Mouse (Mus musculus) kidney, embryonic 14.5 days (tissue): ENCODE measurements around the gene Lpcat3. TPM values are rescaled to one million over a fixed set of nuclear protein-coding genes. Genes with fewer than 3 reads are reported as not detected.
"Not testable (repeated sequence)": the region's sequence is repeated elsewhere in the genome, so short reads cannot be mapped to it uniquely, and the experiment has no call there.

Experiments
- ATAC-seq: fragments of 200-750 bp; cut with Nextera tagmentation; 2 replicates; pipeline ENCODE4 v1.8.0; 2017; ENCODE audit warnings: moderate number of reproducible peaks, mild to moderate bottlenecking, moderate TSS enrichment, moderate library complexity; ENCODE audit not compliant: low FRiP score, low TSS enrichment
- H3K27ac ChIP-seq: fragments of 300-500 bp; sonication (generic); 2 replicates; pipeline ENCODE4 v1.5.1; 2014; ENCODE audit warnings: low read depth, mild to moderate bottlenecking, low read length, moderate library complexity, mixed read lengths
- H3K27me3 ChIP-seq: fragments of 300-500 bp; sonication (generic); 2 replicates; pipeline ENCODE4 v1.6.1; 2014; ENCODE audit warnings: mild to moderate bottlenecking, low read length; ENCODE audit not compliant: control insufficient read depth, insufficient read depth
- H3K36me3 ChIP-seq: fragments of 300-500 bp; sonication (generic); 2 replicates; pipeline ENCODE4 v1.6.1; 2014; ENCODE audit warnings: low read length, mixed read lengths; ENCODE audit not compliant: control insufficient read depth, insufficient read depth
- H3K4me1 ChIP-seq: fragments of 300-500 bp; sonication (generic); 2 replicates; pipeline ENCODE4 v1.6.1; 2014; ENCODE audit warnings: low read length, mixed read lengths; ENCODE audit not compliant: control insufficient read depth, insufficient read depth
- H3K4me2 ChIP-seq: fragments of 300-500 bp; sonication (generic); replicated peaks from 2 replicates; pipeline ENCODE4 v1.6.1; 2014; ENCODE audit warnings: low read depth, mild to moderate bottlenecking, low read length
- H3K4me3 ChIP-seq: fragments of 300-500 bp; sonication (generic); 2 replicates; pipeline ENCODE4 v1.5.1; 2014; ENCODE audit warnings: mild to moderate bottlenecking, low read length
- H3K9ac ChIP-seq: fragments of 300-500 bp; sonication (generic); 2 replicates; pipeline ENCODE4 v1.6.1; 2014; ENCODE audit warnings: low read depth, mild to moderate bottlenecking, low read length, moderate library complexity
- H3K9me3 ChIP-seq: fragments of 300-500 bp; sonication (generic); 2 replicates; pipeline ENCODE4 v1.6.1; 2016; ENCODE audit warnings: low read length; ENCODE audit not compliant: control insufficient read depth
- WGBS: fragments of 180-500 bp; shearing (Covaris S2); extraction: QIAGEN DNeasy Blood & Tissue Kit; methylation state at CpG from one replicate; pipeline ENCODE4 v1.1.7; 2014; 5-methylcytosine and 5-hydroxymethylcytosine counted together
- polyA plus RNA-seq: library from polyadenylated mRNA; unstranded; fragments of >200 nt; fragmentation: Nextera tagmentation; extraction: Ambion mirVana; gene quantifications from 2 replicates; pipeline ENCODE4 v1.2.1, GENCODE M21; 2014

Gene Lpcat3
- polyA plus RNA-seq: 51.2 and 67.3 TPM in 2 replicates

DNA sequence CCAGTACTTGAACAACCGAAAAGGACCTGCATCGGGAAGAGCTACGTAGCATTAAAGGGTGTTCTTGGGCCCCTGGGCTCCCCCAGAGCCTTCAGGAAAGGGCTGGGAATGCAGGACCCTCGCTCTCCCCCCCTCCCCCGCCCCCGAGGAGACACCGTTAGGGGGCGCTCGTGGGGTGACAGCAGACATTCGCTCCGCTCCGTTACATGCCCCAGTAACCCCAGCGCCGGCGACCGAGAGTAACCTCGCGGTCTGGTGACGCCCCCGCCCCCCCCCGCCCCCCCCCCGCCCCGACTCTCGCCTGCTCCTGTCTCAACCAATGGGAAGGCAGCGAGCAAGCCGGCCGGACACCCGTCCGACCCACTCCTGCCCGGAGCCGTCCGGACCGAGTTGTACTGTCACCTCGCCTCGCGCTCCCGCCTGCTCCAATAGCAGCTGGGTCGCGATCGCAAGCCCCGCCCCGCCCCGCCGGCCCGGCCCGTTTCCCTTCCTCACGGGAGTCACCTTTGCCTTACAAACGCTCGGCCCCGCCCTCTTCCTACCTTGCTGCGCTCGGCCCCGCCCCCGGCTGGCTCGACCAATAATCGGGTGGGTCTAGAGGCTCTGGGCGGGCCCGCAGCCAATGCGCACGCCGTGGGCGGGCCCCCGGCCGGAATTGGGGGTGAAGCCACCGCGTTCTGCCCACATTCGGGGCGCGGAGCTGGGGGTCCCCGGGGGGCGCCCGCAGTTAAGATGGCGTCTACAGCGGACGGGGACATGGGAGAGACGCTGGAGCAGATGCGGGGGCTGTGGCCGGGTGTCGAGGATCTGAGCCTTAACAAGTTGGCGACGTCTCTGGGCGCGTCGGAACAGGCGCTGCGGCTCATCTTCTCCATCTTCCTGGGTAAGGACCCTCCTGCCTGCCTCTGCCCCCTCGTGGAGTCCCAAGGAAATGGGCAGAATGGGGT, at the start of gene Lpcat3:
Gene Lpcat3, plus strand, starts transcription at position 551 of the 947 bp plus-strand sequence.
- peak within 1 kb of the TSS; percentile 72 for H3K4me3 ChIP-seq
- peaks cover 4% of the 10 kb centered on the region; the same call in 1 of the 2 replicates for H3K4me1 ChIP-seq
- H3K9ac ChIP-seq: peak within 1 kb of the TSS; percentile 62
- H3K27me3 ChIP-seq: no peaks in the 10 kb centered on the region
- H3K36me3 ChIP-seq: no peaks in the 10 kb centered on the region
- H3K27ac ChIP-seq: peak within 1 kb of the TSS; percentile 67
- ATAC-seq: peak; percentile 98
- under 1% methylated on average over 58 of the region's 87 CpGs for WGBS
- peak within 1 kb of the TSS; percentile 79 for H3K4me2 ChIP-seq
- no peaks in the 10 kb centered on the region for H3K9me3 ChIP-seq

DNA sequence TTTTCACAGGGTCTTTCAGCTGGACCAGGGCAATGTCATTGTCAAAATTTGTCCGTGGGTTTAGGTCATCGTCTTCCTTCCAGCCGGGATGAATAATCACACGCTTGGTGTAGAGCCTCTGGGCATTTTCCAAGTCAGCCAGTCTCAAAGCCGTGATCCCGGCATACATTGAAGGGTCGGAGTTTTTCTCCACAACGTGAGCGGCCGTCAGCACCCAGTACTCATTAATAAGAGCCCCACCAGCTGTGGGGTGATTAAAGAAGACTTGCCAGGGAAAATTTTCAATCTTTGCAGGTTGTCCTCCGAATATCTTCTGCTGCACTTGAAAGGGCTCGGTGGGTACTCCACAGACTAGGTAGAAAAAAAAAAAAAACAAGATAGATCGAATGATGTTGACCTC, 37.2 kb upstream of the Lpcat3 start:
- ATAC-seq: no peak
- Histone ChIP-seq H3K4me3 (no peak overlapping the region), H3K27ac (no peak overlapping the region), H3K9me3 (peaks cover 3% of the 10 kb centered on the region; the same call in 1 of the 2 replicates), H3K4me2 (no peak overlapping the region), H3K9ac (no peak overlapping the region), H3K27me3 (no peaks in the 10 kb centered on the region), H3K4me1 (no peaks in the 10 kb centered on the region), H3K36me3 (no peaks in the 10 kb centered on the region)
- 85% methylated on average over 13 of the region's 13 CpGs for WGBS

DNA sequence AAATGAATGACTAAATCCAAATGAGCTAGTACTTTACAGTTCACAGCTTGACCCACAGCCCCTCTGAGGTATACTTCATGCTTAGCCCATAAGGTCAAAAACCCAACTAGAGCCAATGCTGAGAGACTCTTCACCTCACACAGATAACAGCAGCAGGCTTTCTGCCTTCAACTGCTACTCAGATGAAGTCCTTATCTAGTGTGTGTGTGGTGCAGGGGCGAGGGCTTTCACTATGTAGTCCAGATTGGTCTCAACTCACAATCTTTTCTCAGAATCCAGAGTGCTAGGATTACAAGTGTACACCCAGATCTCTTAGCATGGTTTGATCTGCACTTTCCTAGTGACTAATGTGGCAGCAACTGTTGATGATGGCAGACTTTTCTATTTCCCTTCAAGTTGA, 36.6 kb upstream of the Lpcat3 start:
- not testable (repeated sequence) for H3K4me2 ChIP-seq, H3K27ac ChIP-seq, H3K36me3 ChIP-seq, H3K9ac ChIP-seq, ATAC-seq, H3K9me3 ChIP-seq, H3K4me1 ChIP-seq, H3K4me3 ChIP-seq, H3K27me3 ChIP-seq
- WGBS: 54% methylated on average over 1 of the region's 1 CpGs

DNA sequence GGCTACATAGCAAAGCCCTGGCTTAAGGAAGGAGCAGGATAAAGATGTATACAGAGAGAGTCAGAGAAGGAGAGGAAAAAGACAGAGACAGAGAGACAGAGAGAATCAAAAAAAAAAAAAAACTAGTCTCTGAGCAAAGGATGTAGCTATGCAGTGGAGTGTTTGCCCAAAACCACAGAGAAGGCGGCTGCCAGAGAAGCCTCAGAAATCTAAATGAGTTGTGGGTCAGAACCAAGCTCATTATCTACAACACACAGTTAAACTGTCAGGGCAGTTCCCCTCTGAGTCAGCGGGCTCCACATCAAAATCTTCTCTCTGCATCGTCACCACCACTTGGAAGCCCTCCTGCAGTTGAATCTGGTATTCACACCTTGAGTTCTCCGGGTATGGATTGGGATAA, 32.1 kb upstream of the Lpcat3 start:
- no peaks in the 10 kb centered on the region for H3K27me3 ChIP-seq
- H3K4me1 ChIP-seq: no peaks in the 10 kb centered on the region
- H3K4me2 ChIP-seq: no peak overlapping the region
- no peaks in the 10 kb centered on the region for H3K9me3 ChIP-seq
- no peak overlapping the region for H3K9ac ChIP-seq
- no peak overlapping the region for H3K4me3 ChIP-seq
- no peak for ATAC-seq
- no peak overlapping the region for H3K27ac ChIP-seq
- H3K36me3 ChIP-seq: no peaks in the 10 kb centered on the region
- WGBS: 92% methylated on average over 4 of the region's 4 CpGs

DNA sequence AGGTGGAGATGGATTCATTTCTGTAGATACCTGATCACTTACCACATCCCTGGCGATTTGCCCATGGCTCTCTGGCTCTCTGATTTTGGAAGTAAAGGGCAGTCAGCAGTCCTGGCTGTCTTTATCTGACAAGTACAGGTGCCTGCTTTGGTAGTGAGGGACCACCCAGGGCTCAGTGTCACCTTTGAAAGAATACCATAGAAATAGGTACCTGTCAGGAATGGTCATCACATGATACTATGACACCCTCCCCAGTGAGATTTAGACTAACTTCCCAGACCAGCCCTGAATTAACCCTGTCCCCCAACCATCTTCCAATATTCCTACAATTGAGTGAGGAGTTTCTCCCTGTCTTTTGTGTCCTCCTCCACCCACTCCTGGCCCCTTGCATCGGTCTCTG, 26.8 kb upstream of the Lpcat3 start, which contains the start of gene C1s2:
Gene C1s2, minus strand, starts transcription at position 101 of the 400 bp plus-strand sequence.
- not testable (repeated sequence) for H3K27ac ChIP-seq, H3K4me1 ChIP-seq, H3K4me2 ChIP-seq, H3K4me3 ChIP-seq, H3K36me3 ChIP-seq, H3K9me3 ChIP-seq, ATAC-seq, H3K27me3 ChIP-seq, H3K9ac ChIP-seq
- 70% methylated on average over 2 of the region's 2 CpGs for WGBS

DNA sequence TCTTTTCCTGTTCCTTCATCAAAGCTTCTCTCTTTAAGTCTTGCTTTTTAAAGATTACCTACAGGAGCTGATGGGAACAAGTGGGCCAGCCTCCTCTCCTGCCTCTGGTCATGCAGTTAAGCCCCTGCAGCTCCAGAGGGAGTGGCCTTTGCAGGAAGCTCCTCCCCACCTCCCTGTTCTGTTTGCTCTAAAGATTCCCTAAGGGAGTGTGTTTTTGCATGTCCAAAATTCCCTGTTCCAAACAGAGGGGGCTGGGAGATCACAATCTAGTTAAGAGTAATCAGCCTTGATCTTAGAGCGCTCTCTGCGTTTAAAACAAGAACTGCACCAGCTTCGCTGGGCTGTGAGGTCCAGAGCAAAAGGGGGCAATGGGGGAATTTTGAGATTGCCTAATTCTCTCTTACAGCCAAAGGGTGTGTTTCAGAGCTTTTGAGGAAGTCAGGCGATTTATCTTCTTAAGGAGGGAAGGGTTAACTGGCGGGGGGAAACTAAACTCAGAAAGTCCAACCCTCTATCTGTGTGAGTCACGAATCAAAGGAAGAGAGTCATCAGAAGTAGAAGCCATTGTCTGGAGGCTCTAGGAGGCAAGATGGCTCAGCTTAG, 25.9 kb upstream of the Lpcat3 start:
- not testable (repeated sequence) for H3K9me3 ChIP-seq, H3K4me2 ChIP-seq, H3K36me3 ChIP-seq, H3K4me1 ChIP-seq, H3K27ac ChIP-seq, H3K9ac ChIP-seq, H3K4me3 ChIP-seq, H3K27me3 ChIP-seq
- peak; percentile 68 for ATAC-seq
- WGBS: 31% methylated on average over 6 of the region's 6 CpGs

DNA sequence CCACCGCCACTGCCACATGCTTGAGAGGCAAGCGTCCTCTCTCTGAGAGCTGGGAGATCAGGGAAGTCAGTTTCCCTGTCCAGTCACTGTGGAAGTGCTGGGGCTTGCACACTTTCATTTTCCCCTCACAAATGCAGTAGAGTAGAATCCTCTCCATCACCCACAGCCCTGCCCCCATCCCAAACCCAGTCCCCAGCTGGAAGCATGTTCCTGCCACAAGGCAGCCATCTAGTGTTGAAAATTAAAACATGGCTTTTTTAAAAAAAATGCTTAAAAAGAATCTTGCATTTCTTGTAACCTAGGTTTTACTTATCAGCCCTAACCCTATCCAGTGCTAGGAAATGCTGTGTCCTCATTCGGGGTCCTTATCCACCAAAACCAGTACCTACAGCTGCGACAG, 22.8 kb upstream of the Lpcat3 start:
- no peaks in the 10 kb centered on the region for H3K4me1 ChIP-seq
- no peaks in the 10 kb centered on the region for H3K36me3 ChIP-seq
- H3K9ac ChIP-seq: no peak overlapping the region
- no peak overlapping the region for H3K4me3 ChIP-seq
- H3K27me3 ChIP-seq: no peaks in the 10 kb centered on the region
- H3K9me3 ChIP-seq: no peaks in the 10 kb centered on the region
- no peak; the same call in 1 of the 2 replicates for ATAC-seq
- H3K4me2 ChIP-seq: no peak overlapping the region
- H3K27ac ChIP-seq: no peak overlapping the region
- WGBS: 78% methylated on average over 3 of the region's 4 CpGs

DNA sequence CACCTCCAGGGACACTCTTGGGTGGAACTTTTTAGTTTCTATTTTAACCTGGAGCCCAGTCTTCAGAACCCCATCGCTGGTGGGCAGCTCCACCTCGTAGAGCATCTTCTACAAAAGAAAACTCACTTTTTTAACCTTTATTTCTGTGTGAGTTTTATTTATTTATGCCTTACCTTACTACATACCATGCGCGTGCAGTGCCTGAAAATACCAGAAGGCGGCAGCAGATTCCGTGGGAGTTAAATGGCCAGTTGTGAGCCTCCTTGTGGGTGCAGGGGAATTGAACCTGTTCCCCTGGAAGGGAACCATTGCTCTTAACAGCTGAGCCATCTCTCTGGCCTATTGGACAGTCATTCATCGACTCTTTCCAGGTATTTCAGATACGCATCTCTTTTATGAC, 21.8 kb upstream of the Lpcat3 start:
- ATAC-seq: 0 out of 2 replicates have a peak, but pooled peaks have one; percentile 21
- 39% methylated on average over 8 of the region's 8 CpGs for WGBS
- H3K9ac ChIP-seq: no peak overlapping the region
- H3K36me3 ChIP-seq: no peaks in the 10 kb centered on the region
- H3K27me3 ChIP-seq: no peaks in the 10 kb centered on the region
- H3K27ac ChIP-seq: no peak overlapping the region
- no peak overlapping the region for H3K4me3 ChIP-seq
- H3K4me1 ChIP-seq: no peaks in the 10 kb centered on the region
- H3K4me2 ChIP-seq: no peak overlapping the region
- H3K9me3 ChIP-seq: no peaks in the 10 kb centered on the region

DNA sequence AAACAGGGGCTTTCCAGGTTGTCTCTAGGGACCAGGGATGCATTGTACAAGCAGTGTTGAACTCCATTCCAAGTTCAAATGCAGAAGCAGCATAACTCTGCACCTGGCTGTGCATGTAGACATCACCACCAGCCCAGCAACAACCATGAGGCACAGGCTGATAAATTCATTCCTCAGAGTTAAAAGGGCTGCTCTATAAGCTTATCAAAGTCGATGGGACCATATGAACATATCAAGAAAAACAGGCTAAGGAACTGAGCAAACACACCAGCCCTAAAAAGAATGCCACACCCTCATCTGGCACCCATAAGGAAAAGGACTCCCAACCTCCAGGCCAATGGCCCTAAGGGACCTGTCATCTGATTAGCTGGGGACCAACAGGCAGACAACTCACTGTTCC, 16.4 kb upstream of the Lpcat3 start:
- 78% methylated on average over 1 of the region's 1 CpGs for WGBS
- Histone ChIP-seq H3K4me2 (no peak overlapping the region), H3K9me3 (no peaks in the 10 kb centered on the region), H3K36me3 (no peaks in the 10 kb centered on the region), H3K27me3 (no peaks in the 10 kb centered on the region), H3K27ac (no peak overlapping the region), H3K9ac (no peak overlapping the region), H3K4me3 (no peak overlapping the region), H3K4me1 (no peaks in the 10 kb centered on the region)
- no peak for ATAC-seq
